In the genomic region with DNA sequence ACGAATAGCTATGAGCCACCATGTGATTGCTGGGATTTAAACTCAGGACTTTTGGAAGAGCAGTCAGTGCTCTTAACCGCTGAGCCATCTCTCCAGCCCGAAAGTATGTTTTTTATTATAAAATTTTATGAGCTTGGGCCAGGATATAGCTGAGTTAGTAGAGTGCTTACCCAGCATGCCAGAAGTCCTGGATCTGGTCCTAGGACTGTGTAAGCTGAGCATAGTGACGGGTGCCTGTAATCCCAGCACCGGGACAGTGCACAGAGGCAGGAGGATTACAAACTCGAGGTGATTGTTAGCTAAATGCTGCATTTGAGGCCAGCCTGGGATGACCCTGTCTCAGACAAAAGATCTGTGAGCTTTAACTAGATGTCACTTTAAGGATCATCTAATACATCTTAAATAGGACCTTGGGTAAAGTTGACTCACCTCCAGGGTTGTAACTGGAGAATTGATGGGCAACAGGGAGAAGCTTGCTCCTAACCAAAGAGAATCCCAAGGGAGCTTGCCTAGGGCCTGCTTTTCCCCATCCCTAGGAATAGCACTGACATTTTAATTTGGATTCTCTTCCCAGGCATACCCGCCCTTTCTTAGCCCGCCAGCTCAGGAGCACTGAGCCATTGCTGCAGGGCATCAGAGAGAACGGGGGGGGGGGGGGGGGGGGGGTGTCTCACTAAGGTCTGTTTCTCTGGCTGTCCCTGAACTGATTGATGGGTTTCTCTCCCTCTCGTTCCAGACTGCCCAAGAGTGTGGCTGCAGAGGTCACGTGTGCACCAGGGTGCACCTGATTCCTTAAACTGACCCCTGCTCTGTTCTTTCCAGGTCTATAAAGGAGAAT, we compare ENCODE assay signal across 1 mouse cellular context.
TF ChIP-seq lines count a peak whose summit lies in the region.

No protein-coding gene starts in this region.

TF ChIP-seq in CH12.LX, 34 proteins besides CTCF, POLR2A, EP300 and RAD21:
- TF ChIP-seq CHD2 (IDR thresholded peaks at IDR 0.05; ENCODE audit: low read length) (no peak), USF2 (conservative IDR thresholded peaks at IDR 0.05; ENCODE audit: low read depth, low read length) (peak; percentile 45; the same call in 1 of the 2 replicates), RCOR1 (conservative IDR thresholded peaks at IDR 0.05; ENCODE audit: low read depth, low read length) (no peak), SMC3 (IDR thresholded peaks at IDR 0.05; ENCODE audit: low read depth, low read length) (no peak), PAX5 (IDR thresholded peaks at IDR 0.05; ENCODE audit: low read length) (no peak), POLR2AphosphoS2 (IDR thresholded peaks at IDR 0.05; ENCODE audit: low read depth, low read length) (no peak), JUND (conservative IDR thresholded peaks at IDR 0.05; ENCODE audit: low read depth, low read length) (no peak), MXI1 (IDR thresholded peaks at IDR 0.05; ENCODE audit: low read depth, low read length) (no peak), TBP (conservative IDR thresholded peaks at IDR 0.05; ENCODE audit: low read depth, low read length) (no peak), ZC3H11A (IDR thresholded peaks at IDR 0.05; ENCODE audit: low read depth, low read length) (no peak), MAFK (IDR thresholded peaks at IDR 0.05; ENCODE audit: insufficient replicate concordance, low read length) (no peak), E2F4 (IDR thresholded peaks at IDR 0.05; ENCODE audit: insufficient replicate concordance, low read depth, low read length) (no peak), ZKSCAN1 (IDR thresholded peaks at IDR 0.05; ENCODE audit: borderline replicate concordance, low read depth, low read length) (no peak), GABPA (IDR thresholded peaks at IDR 0.05; ENCODE audit: insufficient replicate concordance, low read depth, low read length) (no peak), NELFE (IDR thresholded peaks at IDR 0.05; ENCODE audit: low read depth, low read length) (no peak), MAX (IDR thresholded peaks at IDR 0.05; ENCODE audit: low read length) (no peak), NRF1 (IDR thresholded peaks at IDR 0.05; ENCODE audit: low read depth, low read length) (no peak), BHLHE40 (IDR thresholded peaks at IDR 0.05; ENCODE audit: low read depth, low read length) (peak; percentile 74), USF1 (IDR thresholded peaks at IDR 0.05; ENCODE audit: low read depth, low read length) (peak; percentile 61), ZMIZ1 (IDR thresholded peaks at IDR 0.05; ENCODE audit: low read depth, low read length) (no peak), ZNF384 (IDR thresholded peaks at IDR 0.05; ENCODE audit: low read depth, low read length) (no peak), MAZ (IDR thresholded peaks at IDR 0.05; ENCODE audit: low read depth, low read length) (no peak), ELF1 (IDR thresholded peaks at IDR 0.05; ENCODE audit: low read depth, low read length) (no peak), MYC (IDR thresholded peaks at IDR 0.05; ENCODE audit: low read depth, low read length) (no peak), KAT2A (IDR thresholded peaks at IDR 0.05; ENCODE audit: insufficient replicate concordance, low read length) (no peak), MEF2A (IDR thresholded peaks at IDR 0.05; ENCODE audit: borderline replicate concordance, low read depth, low read length) (peak; percentile 7; the same call in 1 of the 2 replicates), SIN3A (IDR thresholded peaks at IDR 0.05; ENCODE audit: low read length) (no peak), ETS1 (conservative IDR thresholded peaks at IDR 0.05; ENCODE audit: low read depth, low read length) (0 out of 2 replicates have a peak, but pooled peaks have one; percentile 25)
